Mouse (Mus musculus): ENCODE results near the gene Rassf4.
A peak's percentile ranks its signal among the peaks of the same experiment; 100 is the strongest.

Rassf4 gene

GRCm38 (mm10) chr6:116673471-116674282 lies at the start of gene Rassf4:
TSS of gene Rassf4 (minus strand) at chr6:116673952.
- DNase-seq, result peak; percentile 83

GRCm38 (mm10) chr6:116718920-116719319 lies 45.2 kb upstream of the Rassf4 start:
- no peak for DNase-seq

GRCm38 (mm10) chr6:116718361-116718760 lies 44.6 kb upstream of the Rassf4 start:
- no peak for DNase-seq

GRCm38 (mm10) chr6:116717851-116718250 lies 44.1 kb upstream of the Rassf4 start:
- DNase-seq, result no peak

GRCm38 (mm10) chr6:116716666-116717065 lies 42.9 kb upstream of the Rassf4 start, which contains the start of gene Tmem72:
TSS of gene Tmem72 (minus strand) at chr6:116716913.
- peak; percentile 84 for DNase-seq

- DNase-seq, result no peak
Observed at GRCm38 (mm10) chr6:116715166-116715565, 41.4 kb upstream of the Rassf4 start.

- DNase-seq, result no peak
Observed at GRCm38 (mm10) chr6:116714576-116714975, 40.8 kb upstream of the Rassf4 start.

GRCm38 (mm10) chr6:116713966-116714365 lies 40.2 kb upstream of the Rassf4 start:
- DNase-seq, result no peak

GRCm38 (mm10) chr6:116712503-116712902 lies 38.8 kb upstream of the Rassf4 start:
- no peak for DNase-seq

GRCm38 (mm10) chr6:116712062-116712461 lies 38.3 kb upstream of the Rassf4 start:
- peak; percentile 32 for DNase-seq

GRCm38 (mm10) chr6:116704320-116704719 lies 30.6 kb upstream of the Rassf4 start:
- no peak for DNase-seq

GRCm38 (mm10) chr6:116700821-116701220 lies 27.1 kb upstream of the Rassf4 start:
- DNase-seq, result no peak

GRCm38 (mm10) chr6:116697896-116698425 lies 24.2 kb upstream of the Rassf4 start:
- DNase-seq, result peak; percentile 64

- DNase-seq, result no peak
Observed at GRCm38 (mm10) chr6:116697413-116697812, 23.7 kb upstream of the Rassf4 start.

GRCm38 (mm10) chr6:116694346-116694745 lies 20.6 kb upstream of the Rassf4 start:
- DNase-seq, result no peak

- DNase-seq, result no peak
Observed at GRCm38 (mm10) chr6:116693639-116694038, 19.9 kb upstream of the Rassf4 start.

- DNase-seq, result peak; percentile 47
Observed at GRCm38 (mm10) chr6:116682317-116682716, 8.6 kb upstream of the Rassf4 start.

GRCm38 (mm10) chr6:116679563-116680288 lies 6.0 kb upstream of the Rassf4 start:
- DNase-seq, result no peak

- DNase-seq, result no peak
Observed at GRCm38 (mm10) chr6:116677321-116677720, 3.6 kb upstream of the Rassf4 start.

GRCm38 (mm10) chr6:116676355-116676913 lies 2.7 kb upstream of the Rassf4 start:
- no peak for DNase-seq

GRCm38 (mm10) chr6:116674283-116674886 lies 633 bp upstream of the Rassf4 start:
- DNase-seq, result no peak

- DNase-seq, result no peak
Observed at GRCm38 (mm10) chr6:116672349-116672748, 1.4 kb downstream of the Rassf4 start.

GRCm38 (mm10) chr6:116671768-116672167 lies 2.0 kb downstream of the Rassf4 start:
- no peak for DNase-seq
